7 mouse cellular contexts compared by ENCODE assay signal in the genomic region with DNA sequence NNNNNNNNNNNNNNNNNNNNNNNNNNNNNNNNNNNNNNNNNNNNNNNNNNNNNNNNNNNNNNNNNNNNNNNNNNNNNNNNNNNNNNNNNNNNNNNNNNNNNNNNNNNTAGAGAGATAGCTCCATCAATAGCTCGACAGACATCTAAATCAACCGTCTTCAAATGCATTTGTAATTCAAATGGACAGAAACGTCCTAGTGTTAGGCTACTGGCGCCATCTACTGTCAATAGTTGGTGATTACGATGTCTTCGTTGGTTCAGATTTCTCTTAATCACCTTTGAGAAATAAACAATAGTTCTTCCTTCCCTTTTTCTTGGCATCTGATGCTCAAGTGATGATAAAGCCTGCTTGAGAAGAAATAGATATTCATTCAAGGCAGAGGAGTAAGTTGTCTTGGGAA. TPM values are rescaled to one million over a fixed set of nuclear protein-coding genes. Genes with fewer than 3 reads are reported as not detected.
DNase-seq lines count a peak whose midpoint lies in the region; ATAC-seq and TF ChIP-seq lines count a peak whose summit lies in the region.

No protein-coding gene starts in this region.

- peak; percentile 81 for DNase-seq in A20 (ENCODE audit: low read depth, low spot score)
- peak; percentile 73 to 80 for DNase-seq in kidney, postnatal 36 days
- peak; percentile 89 for DNase-seq in lung, postnatal 36 days
- DNase-seq in splenic B cell, adult 2 months (ENCODE audit: low read depth, low spot score), result peak; percentile 91

- H3K9me3 ChIP-seq in heart, embryonic 14.5 days (ENCODE audit: control insufficient read depth, low read length), result no peaks in the 10 kb centered on the region

- peaks cover 1% of the 10 kb centered on the region; the same call in 1 of the 2 replicates for H3K4me1 ChIP-seq in cortical plate, adult 2 months (ENCODE audit: control insufficient read depth, insufficient read depth, low read length)
- peaks cover 2 to 5% of the 10 kb centered on the region in 2 experiments; a peak in 2 of 4 replicates for H3K4me1 ChIP-seq in heart, embryonic 14.5 days (ENCODE audit: control insufficient read depth in 2 of 2, insufficient read depth in 2 of 2, low read length in 2 of 2)

- H3K4me2 ChIP-seq in heart, embryonic 14.5 days (ENCODE audit: low read length), result peak overlapping the region; percentile 87

- no peak overlapping the region for H3K9ac ChIP-seq in heart, embryonic 14.5 days (ENCODE audit: low read length)

- H3K36me3 ChIP-seq in heart, embryonic 14.5 days (ENCODE audit: control insufficient read depth, insufficient read depth, low read length), result no peaks in the 10 kb centered on the region
- no peaks in the 10 kb centered on the region for H3K36me3 ChIP-seq in splenic B cell, adult 2 months (ENCODE audit: control insufficient read depth, insufficient read depth, low read length, poor library complexity, severe bottlenecking)

- no peak overlapping the region; the same call in 1 of the 2 replicates for H3K4me3 ChIP-seq in cortical plate, adult 2 months (ENCODE audit: insufficient read depth, low read length)
- 0 out of 4 replicates have a peak overlapping the region, but pooled peaks of 1 of the 2 experiments have one; percentile 72 for H3K4me3 ChIP-seq in heart, embryonic 14.5 days (ENCODE audit: control insufficient read depth in 1 of 2, insufficient read depth in 1 of 2, low read depth in 1 of 2, low read length in 2 of 2)

- H3K27ac ChIP-seq in cortical plate, adult 2 months (ENCODE audit: insufficient read depth, low read length), result no peak overlapping the region
- no peak overlapping the region for H3K27ac ChIP-seq in heart, embryonic 14.5 days (replicated peaks in 1 of 2; ENCODE audit: control insufficient read depth in 1 of 2, insufficient read depth in 1 of 2, low read depth in 2 of 2, low read length in 2 of 2)

- ATAC-seq in CD4-positive, CD25-positive, alpha-beta regulatory T cell, adult 4 months, result peak; percentile 24
- no peak for ATAC-seq in heart, embryonic 14.5 days (ENCODE audit: insufficient number of reproducible peaks, insufficient read depth, low FRiP score, low read depth)

- 0 out of 2 replicates have a peak, but pooled peaks have one; percentile 32 for TF ChIP-seq CTCF in cortical plate, adult 2 months (IDR thresholded peaks at IDR 0.05; ENCODE audit: extremely low read depth, insufficient read depth, low read length)

- 0% methylated on average over 6 of the region's 6 CpGs for WGBS in heart, embryonic 14.5 days

- TF ChIP-seq POLR2A in cortical plate, adult 2 months (IDR thresholded peaks at IDR 0.05; ENCODE audit: extremely low read depth, insufficient read depth, low read length), result no peak

- 0 out of 2 replicates have a peak, but pooled peaks cover 10% of the 10 kb centered on the region for H3K27me3 ChIP-seq in heart, embryonic 14.5 days (ENCODE audit: control insufficient read depth, insufficient read depth, low read length)
- H3K27me3 ChIP-seq in splenic B cell, adult 2 months (ENCODE audit: control insufficient read depth, insufficient read depth, low read length, poor library complexity, severe bottlenecking), result no peaks in the 10 kb centered on the region

RNA-seq across cellular contexts. Expression of gene Irgm1, which starts 12.5 kb away (rescaled TPM):
- 100 to 1,000 TPM; 189 to 229 TPM for polyA plus RNA-seq in CD4-positive, CD25-positive, alpha-beta regulatory T cell, adult 4 months (2017; shearing (Covaris generic))
- polyA plus RNA-seq in cortical plate, adult 2 months (2012; rRNA removed), result 9.5 and 11.4 TPM in 2 replicates
- 10.2 and 11.0 TPM in 2 replicates for polyA plus RNA-seq in heart, embryonic 14.5 days (2014; fragmentation: Nextera tagmentation; extraction: Ambion mirVana)

RNA-seq across cellular contexts. Expression of gene Gm12184, which starts 32.6 kb away (rescaled TPM):
- 1 to 10 TPM in 1 of 2 experiments, under 1 TPM in 1; 0.92 to 4.1 TPM for polyA plus RNA-seq in CD4-positive, CD25-positive, alpha-beta regulatory T cell, adult 4 months (2017; shearing (Covaris generic))
- 33.8 and 40.1 TPM in 2 replicates for polyA plus RNA-seq in cortical plate, adult 2 months (2012; rRNA removed)
- polyA plus RNA-seq in heart, embryonic 14.5 days (2014; fragmentation: Nextera tagmentation; extraction: Ambion mirVana), result 5.7 and 7.0 TPM in 2 replicates

RNA-seq across cellular contexts. Expression of gene Trim7, which starts 33.1 kb away (rescaled TPM):
- polyA plus RNA-seq in CD4-positive, CD25-positive, alpha-beta regulatory T cell, adult 4 months (2017; shearing (Covaris generic)), result 1 to 10 TPM in 1 of 2 experiments, under 1 TPM in 1; 0.77 to 2.1 TPM
- polyA plus RNA-seq in cortical plate, adult 2 months (2012; rRNA removed), result 4.2 and 4.3 TPM in 2 replicates
- 1.4 and 1.5 TPM in 2 replicates for polyA plus RNA-seq in heart, embryonic 14.5 days (2014; fragmentation: Nextera tagmentation; extraction: Ambion mirVana)

RNA-seq across cellular contexts. Expression of gene Trim41, which starts 41.9 kb away (rescaled TPM):
- polyA plus RNA-seq in CD4-positive, CD25-positive, alpha-beta regulatory T cell, adult 4 months (2017; shearing (Covaris generic)), result 1 to 10 TPM; 2.0 to 3.7 TPM
- 43.1 and 46.7 TPM in 2 replicates for polyA plus RNA-seq in cortical plate, adult 2 months (2012; rRNA removed)
- polyA plus RNA-seq in heart, embryonic 14.5 days (2014; fragmentation: Nextera tagmentation; extraction: Ambion mirVana), result 3.2 and 3.8 TPM in 2 replicates

RNA-seq across cellular contexts. Expression of gene Gm5431, which starts 43.0 kb away (rescaled TPM):
- polyA plus RNA-seq in CD4-positive, CD25-positive, alpha-beta regulatory T cell, adult 4 months (2017; shearing (Covaris generic)), result 1 to 10 TPM in 1 of 2 experiments, under 1 TPM in 1; 0.39 to 1.1 TPM
- 0.19 and 0.23 TPM in 2 replicates for polyA plus RNA-seq in cortical plate, adult 2 months (2012; rRNA removed)
- 0.30 TPM in 1 of 2 replicates, not detected in the other for polyA plus RNA-seq in heart, embryonic 14.5 days (2014; fragmentation: Nextera tagmentation; extraction: Ambion mirVana)

Comparison
In these comparisons a context has a peak if more than half of its experiments do, and no peak if none do; other contexts are left out.
1. RNA of gene Irgm1, which starts 12.5 kb away (polyA plus RNA-seq): 189 to 229 TPM in CD4-positive, CD25-positive, alpha-beta regulatory T cell, adult 4 months; 9.5 to 11.4 TPM in cortical plate, adult 2 months and 10.2 to 11.0 TPM in heart, embryonic 14.5 days; every median in the first group is over 10 times any median in the second.
2. Peak in every context shown above with its lines, with median percentiles within 50 percentile points of each other: DNase-seq.